Mouse (Mus musculus) megakaryocyte, embryonic 14.5 days (primary cell): ENCODE measurements around the gene Ush1c.

Experiments used
- FLI1 ChIP-seq: IDR thresholded peaks from 2 replicates; pipeline ENCODE4 v1.6.1; 2012; ENCODE audit warnings: low read length, inconsistent platforms, mixed read lengths
- GATA1 ChIP-seq: IDR thresholded peaks from 3 replicates; pipeline ENCODE4 v1.6.1; 2012; ENCODE audit warnings: mixed read lengths, low read length, inconsistent platforms, borderline replicate concordance

GRCm38 (mm10) chr7:46204046-46204471, 34.2 kb downstream of the Ush1c start:
- no peak for TF ChIP-seq FLI1
- no peak for TF ChIP-seq GATA1
